Mouse (Mus musculus) heart, adult 2 months (tissue): ENCODE results near the gene Rin2.

Experiments used
- CTCF ChIP-seq: fragments of 200-600 bp; IDR thresholded peaks from 2 replicates; pipeline ENCODE4 v1.8.1; 2022; ENCODE audit warnings: antibody characterized with exemption, mild to moderate bottlenecking, moderate library complexity
- POLR2A ChIP-seq: fragments of 200-500 bp; IDR thresholded peaks from 2 replicates; pipeline ENCODE4 v1.6.1; 2011; ENCODE audit warnings: mild to moderate bottlenecking, low read depth, low read length, control low read depth; ENCODE audit not compliant: insufficient read depth

GRCm38 (mm10) chr2:145656121-145656520, 18.9 kb upstream of the Rin2 start:
- TF ChIP-seq POLR2A = no peak
- TF ChIP-seq CTCF = no peak
